Mouse (Mus musculus) ovary, postnatal 36 days (tissue): ENCODE results near the gene Olfr1389.
"Not testable (repeated sequence)": the region's sequence is repeated elsewhere in the genome, so short reads cannot be mapped to it uniquely, and the experiment has no call there.

Experiments used
- DNase-seq: peaks from one replicate; pipeline ENCODE4 v3.0.0; 2022; ENCODE audit warnings: low spot score, mixed read lengths

Olfr1389 gene

DNA sequence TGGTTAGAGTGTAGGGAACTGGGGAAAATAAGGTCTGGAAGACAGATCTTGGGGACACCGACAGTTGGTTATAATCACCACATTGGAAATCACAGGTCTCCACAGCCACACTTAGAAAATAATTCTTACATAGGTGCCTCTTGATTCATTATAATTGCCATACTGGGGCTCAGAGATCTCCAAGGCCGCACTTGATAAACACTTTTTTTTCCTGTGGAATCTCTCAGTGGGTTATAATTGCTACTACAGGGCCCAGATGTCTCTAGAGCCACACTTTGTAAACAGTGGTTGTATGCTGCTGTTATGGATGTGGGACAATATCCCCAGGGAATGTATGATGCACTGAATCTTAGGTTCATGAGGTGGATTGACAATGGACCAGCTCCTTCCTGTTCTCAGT lies at the start of gene Olfr1389:
Olfr1389 (plus strand) TSS at position 301 of the 400 bp plus-strand sequence.
- DNase-seq, result no peak

DNA sequence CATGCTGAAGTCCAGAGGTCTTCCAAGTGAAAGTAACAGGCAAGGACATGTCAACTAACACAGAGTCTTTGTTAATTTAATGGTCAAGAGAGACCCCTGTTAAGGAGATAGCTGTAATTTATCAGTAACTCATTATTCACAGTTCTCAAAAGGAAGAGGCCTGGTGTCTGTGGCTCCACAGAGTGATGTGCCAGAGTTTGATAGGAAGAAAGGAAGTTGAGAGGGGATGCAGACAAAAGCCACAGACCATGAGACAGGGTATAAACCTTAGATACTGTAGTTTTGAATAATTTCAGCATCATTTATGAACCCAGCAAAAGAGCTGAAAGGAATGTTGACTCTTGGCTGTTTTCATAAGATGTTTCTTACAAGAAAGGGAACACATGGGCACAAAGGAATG lies 39.7 kb upstream of the Olfr1389 start:
- DNase-seq, result no peak

DNA sequence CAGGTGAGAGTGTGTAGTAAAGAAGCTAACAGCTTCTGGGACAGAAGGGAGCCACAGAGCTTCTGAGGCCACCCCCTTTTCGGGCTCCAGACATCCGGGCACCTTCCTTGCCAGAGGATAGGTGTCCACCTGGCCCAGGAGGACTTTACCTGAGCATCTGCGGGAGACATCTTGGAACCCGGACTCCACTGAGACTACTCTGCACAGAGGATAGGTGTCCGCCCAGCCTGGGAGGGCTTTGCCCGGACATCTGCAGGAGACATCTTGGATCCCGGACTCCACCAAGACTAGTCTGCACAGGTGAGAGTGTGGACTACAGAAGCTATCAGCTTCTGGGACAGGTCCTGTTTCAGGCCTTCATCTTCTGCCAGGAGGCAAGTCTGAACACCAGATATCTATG lies 36.7 kb upstream of the Olfr1389 start:
- DNase-seq, result not testable (repeated sequence)

DNA sequence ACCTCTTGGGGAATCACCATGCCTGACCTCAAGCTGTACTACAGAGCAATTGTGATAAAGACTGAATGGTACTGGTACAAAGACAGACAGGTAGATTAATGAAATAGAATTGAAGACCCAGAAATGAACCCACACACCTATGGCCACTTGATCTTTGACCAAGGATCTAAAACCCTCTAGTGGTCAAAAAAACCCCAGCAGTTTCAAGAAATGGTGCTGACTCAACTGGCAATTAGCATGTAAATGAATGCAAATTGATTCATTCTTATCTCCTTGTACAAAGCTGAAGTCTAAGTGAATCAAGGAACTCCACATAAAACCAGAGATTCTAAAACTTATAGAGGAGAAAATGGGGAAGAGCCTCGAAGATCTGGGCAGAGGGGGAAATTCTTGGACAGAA lies 30.2 kb upstream of the Olfr1389 start:
- not testable (repeated sequence) for DNase-seq

DNA sequence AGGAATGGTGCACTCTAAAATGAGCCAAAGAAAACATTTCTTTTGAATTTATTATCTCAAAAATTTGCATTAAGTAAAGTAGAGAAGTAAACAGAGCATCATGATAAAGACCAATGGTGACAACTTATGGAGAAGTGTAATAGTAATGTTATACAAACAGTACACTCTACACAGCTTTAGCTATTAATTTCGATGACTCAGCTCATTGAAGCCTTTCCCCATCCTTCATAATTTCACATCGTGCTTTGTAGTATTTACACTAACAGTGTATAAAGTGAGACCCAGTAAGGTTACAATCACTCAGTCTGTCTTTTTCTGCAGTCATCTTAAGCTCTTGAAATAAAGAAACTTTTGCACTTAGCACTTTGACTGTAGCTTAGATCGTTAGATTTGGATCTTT lies 16.1 kb upstream of the Olfr1389 start:
- no peak for DNase-seq

DNA sequence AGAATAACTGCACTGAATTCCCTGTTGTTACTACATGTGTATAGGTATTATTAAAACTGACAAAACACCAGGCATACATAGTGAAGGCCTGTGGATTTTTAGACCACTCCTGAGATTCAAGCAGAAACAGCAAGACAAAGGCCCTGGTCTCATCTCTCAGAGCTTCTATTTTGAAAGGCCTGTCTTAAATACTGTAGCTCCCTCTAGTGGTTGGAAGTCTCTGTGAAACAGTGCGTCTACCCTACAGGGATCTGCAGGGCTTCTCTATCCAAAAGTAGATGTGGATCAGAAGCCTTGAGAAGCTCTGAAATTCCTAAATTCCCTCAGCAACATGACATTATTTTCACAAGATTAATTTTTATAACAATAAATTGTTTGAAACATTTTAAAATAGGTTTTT lies 12.3 kb upstream of the Olfr1389 start:
- no peak for DNase-seq

DNA sequence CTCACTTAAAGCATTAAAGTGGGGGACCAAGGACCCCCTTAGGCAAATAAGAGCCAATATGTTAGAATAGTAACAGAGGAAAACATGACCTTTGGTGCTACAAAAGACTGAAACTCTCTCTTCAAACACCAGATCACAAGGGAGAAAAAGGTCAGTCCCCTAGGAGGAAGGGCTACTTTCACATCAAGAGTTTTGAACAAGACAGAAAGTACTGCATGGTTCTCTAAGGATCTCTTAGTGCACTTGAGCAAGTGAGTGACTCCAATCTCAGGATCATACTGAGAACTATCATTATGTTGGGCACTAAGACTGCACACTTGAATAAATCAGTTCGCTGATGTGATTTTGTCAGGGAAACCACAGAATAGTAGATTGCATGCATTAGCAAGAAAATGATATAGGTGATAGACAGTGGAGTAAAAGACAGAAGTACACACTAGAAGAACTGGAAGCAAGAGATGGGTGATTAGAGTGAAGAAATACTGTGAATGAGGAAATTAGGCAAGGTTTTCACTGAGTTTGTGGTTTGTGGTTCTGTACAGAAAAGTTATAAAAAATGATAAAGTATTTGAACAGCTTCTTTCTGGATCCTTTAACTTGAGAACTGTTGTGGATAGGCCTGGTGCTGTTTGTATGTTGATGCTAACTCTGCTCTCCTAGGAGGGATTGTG lies 2.5 kb downstream of the Olfr1389 start:
- no peak for DNase-seq

DNA sequence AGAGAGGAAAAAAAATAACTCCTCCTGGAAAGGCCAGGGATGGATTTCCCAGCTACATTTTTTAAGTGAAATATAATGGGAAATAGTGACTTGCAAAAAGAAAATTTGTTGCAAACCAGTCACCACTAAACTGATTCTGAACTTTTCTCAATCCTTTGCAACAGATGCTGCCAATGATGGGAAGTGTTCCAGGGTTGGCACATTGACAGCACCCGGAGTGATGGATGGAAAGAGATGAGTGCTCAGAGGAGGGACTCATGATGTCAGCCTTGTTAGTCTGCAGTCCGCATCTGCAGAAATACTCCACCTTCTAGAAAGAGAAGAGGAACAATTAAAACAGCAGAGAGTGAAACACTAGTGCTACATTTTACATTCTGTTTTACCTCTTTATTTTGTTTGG lies 6.8 kb downstream of the Olfr1389 start:
- no peak for DNase-seq

DNA sequence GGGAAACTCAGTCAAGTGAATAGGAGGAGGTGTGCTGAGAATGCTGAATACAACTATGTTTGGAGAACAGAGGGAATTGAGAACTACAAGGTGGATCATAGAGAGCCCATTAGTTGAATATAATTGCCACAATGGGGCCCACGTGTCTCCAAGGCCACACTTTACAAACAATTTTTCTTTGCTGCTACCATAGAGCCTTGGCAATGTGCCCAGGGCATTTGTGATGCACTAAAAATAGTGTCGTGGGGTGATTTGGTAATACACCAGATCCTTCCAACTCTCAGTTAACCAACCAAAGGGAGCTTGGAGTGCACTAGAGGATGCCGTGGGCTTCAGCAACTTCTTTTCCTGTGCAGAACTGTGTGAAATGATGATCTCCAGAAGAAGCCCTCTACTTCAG lies 13.5 kb downstream of the Olfr1389 start, which contains the start of gene Olfr1388:
Olfr1388 (plus strand) TSS at position 214 of the 400 bp plus-strand sequence.
- no peak for DNase-seq

DNA sequence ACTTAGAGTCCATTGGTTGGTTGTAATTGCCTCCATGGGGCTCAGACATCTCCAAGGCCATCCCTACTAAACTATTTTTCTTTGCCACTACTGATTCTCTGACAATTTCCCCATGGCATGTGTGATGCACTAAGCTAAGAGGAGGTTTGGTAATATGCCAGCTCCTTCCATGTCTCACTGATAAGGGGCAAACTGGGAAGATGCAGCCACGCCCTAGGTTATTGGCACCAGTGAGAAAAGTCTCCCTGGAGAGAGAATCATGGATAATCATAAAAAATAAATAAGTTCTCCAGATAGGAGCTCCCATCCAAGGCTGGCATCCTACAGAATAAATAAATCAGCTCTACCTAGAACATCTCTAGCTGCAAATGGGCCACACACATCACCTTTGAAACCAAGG lies 32.2 kb downstream of the Olfr1389 start, which contains the start of gene Olfr1387:
Olfr1387 (plus strand) TSS at position 301 of the 400 bp plus-strand sequence.
- no peak for DNase-seq

DNA sequence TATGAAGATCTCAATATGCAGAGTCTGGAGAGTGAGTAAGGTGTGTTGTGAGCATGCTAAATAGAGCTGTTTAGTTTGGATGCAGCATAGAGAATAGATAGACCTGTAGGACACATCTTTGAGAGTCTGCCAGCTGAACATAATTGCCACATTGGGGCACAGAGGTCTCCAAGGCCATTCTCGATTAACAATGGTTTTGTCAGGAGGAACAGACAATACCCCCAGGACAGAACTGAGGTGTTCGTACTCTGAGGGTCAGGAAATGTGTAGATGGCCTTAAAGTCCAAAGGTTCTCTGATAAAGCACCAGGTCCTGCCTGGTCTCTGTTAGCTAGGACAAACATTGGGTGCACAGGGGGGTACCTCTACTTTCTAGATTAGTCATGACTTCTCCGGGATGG lies 41.9 kb downstream of the Olfr1389 start, which contains the start of gene Olfr1386:
Olfr1386 (plus strand) TSS at position 301 of the 400 bp plus-strand sequence.
- DNase-seq, result not testable (repeated sequence)
